Mouse (Mus musculus) lung, adult 2 months (tissue): ENCODE measurements around the gene Nup205.

ENCODE experiments used
- CTCF ChIP-seq: fragments of 200-500 bp; IDR thresholded peaks from 2 replicates; pipeline ENCODE4 v1.5.1; 2011; ENCODE audit warnings: mild to moderate bottlenecking, low read length, control low read depth; ENCODE audit not compliant: insufficient read depth
- POLR2A ChIP-seq: fragments of 200-500 bp; IDR thresholded peaks from 2 replicates; pipeline ENCODE4 v1.6.1; 2011; ENCODE audit warnings: low read depth, mild to moderate bottlenecking, control low read depth, low read length, borderline replicate concordance; ENCODE audit errors: extremely low read depth

- TF ChIP-seq CTCF (no peak), POLR2A (no peak)
Measured at GRCm38 (mm10) chr6:35173181-35173580, 4.0 kb upstream of the Nup205 start.
